Mouse (Mus musculus) layer of hippocampus, adult 11-12 months (tissue): ENCODE measurements around the gene Usp53.

ENCODE experiments used
- DNase-seq: peaks from one replicate; pipeline ENCODE4 v3.0.0; 2022; ENCODE audit warnings: low spot score

Gene Usp53

DNA sequence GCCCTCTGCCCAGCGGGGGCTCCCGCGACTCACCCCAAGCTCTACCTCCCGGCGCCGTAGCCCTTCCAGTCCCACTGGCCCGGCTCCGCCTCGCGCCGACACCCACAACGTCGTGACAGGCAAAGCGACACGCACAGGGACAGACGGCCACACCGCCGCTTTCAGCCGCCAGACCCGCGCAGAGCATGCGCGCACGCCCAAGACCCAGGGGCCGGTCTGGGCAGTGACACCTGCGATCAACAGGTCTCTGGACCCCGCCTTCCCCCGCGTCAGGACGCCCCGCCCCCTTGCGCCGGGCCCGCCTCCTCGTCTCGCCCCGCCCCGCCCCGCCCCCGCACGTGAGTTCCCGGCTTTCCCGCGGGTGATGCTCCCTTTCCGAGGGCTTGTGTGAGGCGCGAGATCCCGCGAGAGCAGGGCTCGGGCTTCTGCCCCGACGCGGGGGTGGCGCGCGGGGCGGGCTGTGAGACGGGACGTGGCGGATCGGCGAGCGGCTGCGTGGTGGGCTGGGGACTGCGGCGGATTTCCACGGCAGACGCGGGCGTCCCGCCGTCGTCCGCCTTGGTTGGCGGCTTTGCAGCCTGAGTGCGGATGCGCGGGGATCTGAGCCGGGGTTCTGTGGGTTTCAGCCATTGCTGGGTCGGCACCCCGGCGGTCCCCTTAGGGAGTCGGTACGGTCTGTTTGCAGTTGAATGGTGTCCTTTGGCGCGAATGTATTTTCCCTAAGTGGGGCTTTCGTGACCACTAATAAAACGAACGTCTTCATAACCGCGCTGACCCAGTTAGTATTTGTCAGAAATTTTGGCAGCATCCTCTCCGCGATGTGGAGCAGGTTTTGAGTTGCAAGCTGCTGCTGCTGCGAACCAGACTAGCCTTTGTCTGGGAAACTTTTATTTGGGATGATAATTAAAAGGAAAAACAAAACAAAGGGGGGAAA lies at the start of gene Usp53:
TSS of gene Usp53 (minus strand) at position 262 of the 934 bp plus-strand sequence.
- DNase-seq = peak; percentile 93

DNA sequence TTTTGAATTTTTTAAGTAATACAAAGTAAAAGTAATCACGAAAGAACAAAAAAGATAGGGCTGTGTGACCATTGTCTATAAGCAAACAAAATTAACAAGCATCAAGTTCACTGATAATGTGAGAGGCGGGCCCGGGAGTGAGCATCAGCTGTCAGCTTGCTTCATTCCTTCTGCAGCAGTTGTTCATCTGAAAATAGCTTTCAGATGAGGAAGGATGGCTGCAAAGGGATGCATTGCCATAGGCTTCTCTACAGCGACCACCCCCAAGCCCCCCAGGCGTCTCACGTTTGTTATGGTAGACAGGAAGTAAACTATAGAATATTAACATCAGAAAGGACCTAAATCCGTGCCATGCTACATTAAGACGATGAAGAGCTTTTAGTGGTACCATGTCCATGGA lies 49.5 kb upstream of the Usp53 start:
- DNase-seq = no peak

GRCm38 (mm10) chr3:123025634-123026033 lies 41.3 kb upstream of the Usp53 start:
- no peak for DNase-seq

DNA sequence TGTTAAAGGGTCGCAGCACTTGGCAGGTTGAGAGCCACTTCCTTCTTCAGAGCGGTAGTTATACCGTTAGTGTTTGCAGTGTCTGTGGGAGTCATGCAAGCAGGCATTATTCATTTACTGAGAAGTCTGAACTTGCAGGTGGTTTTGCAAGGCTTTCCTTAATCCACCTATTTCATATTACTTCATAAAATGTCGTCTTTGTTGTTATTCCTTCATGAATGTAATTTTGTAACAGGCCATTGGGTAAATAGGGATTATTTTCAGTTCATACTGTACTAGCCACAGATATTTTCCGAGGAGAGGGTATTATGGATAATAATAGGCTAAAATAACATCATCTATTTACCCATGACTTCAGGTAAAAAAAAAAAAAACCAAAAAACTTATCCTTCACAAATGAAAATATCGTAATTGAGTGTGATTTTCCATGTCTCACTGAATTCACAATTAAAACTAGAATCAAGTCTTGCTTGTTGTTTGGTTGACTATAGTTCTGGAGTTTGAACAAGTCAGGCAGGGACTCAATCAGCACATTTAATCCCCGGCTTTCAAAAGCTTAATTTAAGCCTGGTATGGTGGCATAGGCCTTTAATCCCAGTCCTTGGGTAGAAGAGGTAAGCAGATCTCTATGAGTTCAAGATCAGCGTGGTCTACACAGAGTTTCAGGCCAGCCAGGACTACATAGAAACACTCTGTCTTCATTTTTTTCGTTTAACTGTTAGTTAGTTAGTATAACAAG lies 40.4 kb upstream of the Usp53 start:
- DNase-seq = no peak

DNA sequence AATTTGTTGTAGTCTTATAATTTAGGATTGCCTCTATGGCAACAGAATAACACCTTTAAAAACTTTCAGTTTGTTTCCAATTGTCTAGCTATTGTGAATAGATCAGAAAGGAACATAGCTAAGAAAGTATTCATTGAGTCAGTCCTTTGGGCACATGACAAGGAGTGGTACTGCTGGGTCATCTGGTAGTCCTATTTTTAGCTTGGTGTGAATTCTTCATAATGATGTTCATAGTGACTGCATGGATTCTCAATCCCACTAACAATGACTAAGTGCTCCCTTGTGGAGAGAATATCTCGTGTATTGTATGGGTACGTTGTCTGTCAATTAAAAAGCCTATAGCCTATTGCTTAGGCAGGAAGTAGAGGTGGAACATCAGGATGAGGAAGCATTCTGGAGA lies 34.5 kb upstream of the Usp53 start:
- no peak for DNase-seq

GRCm38 (mm10) chr3:123013476-123013875 lies 29.2 kb upstream of the Usp53 start:
- no peak for DNase-seq

- DNase-seq = no peak
These were observed 25.1 kb upstream of the Usp53 start for GRCm38 (mm10) chr3:123009417-123009816.

GRCm38 (mm10) chr3:123007386-123007785 lies 23.1 kb upstream of the Usp53 start:
- no peak for DNase-seq

DNA sequence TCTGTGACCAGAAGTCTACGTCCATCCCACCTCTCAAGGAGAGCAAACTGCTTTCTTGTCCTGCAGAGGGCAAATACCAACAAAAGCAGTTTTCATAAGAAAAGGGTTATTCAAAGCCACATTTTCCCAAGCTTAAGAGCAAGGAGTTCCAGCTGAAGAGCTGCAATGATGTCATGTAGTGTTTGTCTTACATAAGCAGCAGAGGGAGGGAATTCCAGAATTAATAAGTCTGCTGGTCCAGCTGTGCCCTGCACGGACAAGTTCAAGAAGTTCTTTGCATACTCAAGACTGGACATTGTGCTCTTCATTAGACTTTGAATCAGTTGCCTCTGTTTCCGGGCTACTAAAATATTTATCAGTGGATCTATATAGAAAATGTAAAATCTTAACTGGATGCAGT lies 16.7 kb upstream of the Usp53 start:
- no peak for DNase-seq

DNA sequence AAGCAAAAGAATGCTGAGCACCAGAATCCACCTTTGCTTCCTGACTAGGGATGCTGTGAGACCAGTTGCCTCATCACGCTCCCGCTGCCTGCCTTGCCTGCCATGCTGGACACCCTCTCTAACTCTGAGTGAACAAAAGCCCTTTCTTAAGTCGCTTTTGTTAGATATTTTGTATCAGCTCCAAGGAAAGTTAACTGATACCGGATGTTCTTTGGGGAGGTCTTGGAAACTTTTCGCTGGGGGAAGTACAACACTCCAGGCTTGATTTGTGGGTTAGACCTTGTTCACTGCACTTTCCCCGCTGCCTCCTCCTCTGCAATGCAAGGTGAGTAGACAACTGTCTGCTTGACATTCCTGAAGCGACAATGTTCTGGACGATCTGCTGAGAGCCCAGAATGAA lies 14.2 kb upstream of the Usp53 start:
- no peak for DNase-seq

GRCm38 (mm10) chr3:122996968-122997367 lies 12.7 kb upstream of the Usp53 start:
- DNase-seq = no peak

GRCm38 (mm10) chr3:122986906-122987305 lies 2.6 kb upstream of the Usp53 start:
- DNase-seq = no peak

DNA sequence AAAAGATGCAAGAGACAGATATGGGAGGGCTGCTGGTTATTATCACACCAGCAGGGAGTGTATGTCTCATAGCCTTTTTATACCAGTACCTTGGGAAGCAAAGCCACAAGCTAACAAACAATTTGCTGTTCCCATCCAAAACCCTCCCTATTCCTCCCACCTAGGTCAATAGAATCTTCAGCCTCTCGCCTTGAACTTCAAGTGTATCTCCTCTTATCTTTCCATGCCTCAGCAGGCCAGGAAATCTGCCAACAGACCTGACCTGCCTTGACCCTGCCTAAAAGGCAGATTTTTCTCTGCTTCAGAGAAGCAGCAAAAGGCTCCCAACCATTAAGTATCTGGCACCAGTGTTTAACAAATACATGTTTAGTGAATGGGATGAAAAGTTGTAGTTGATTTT lies 2.1 kb upstream of the Usp53 start:
- DNase-seq = no peak

GRCm38 (mm10) chr3:122985183-122985944 lies 1.1 kb upstream of the Usp53 start:
- no peak for DNase-seq

GRCm38 (mm10) chr3:122983849-122984248 lies 461 bp downstream of the Usp53 start:
- no peak for DNase-seq

DNA sequence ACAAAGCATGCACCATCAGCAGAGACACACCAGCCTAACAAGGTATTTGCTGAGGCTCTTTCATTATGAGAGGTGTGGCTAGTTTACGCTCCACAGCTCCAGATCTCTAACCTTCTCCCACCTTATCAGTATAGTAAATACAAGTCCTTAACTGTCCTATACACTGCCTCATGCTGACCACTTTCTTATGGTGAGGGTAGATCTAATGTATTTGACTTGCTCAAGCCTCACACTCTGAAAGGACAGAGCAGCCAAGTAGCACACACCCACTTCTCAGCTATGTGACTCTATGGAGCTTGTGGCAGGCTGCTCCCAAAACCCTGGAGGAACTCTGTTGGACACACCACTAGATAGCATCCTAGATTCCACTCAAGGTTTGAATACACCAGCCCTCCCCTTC lies 8.3 kb downstream of the Usp53 start:
- DNase-seq = no peak

GRCm38 (mm10) chr3:122975363-122975762 lies 8.9 kb downstream of the Usp53 start:
- no peak for DNase-seq

DNA sequence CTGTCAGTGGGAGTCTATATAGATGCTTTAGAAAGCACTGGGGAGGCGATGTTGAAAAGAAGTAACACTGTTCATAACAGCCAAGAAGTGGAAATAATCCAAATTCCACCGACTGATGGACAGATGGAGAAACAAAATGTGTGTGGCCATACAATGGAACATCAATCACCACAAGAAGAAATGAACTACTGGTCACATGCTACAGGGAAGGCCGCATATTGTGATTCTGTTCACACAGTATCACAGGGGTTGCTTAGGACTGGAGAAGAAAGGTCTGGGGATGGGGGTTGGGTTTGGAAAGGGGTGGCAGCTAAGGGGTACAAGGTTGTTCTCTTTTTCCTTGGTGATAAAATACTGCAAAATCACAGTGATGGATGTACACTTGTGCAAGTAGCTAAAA lies 9.5 kb downstream of the Usp53 start:
- DNase-seq = no peak

DNA sequence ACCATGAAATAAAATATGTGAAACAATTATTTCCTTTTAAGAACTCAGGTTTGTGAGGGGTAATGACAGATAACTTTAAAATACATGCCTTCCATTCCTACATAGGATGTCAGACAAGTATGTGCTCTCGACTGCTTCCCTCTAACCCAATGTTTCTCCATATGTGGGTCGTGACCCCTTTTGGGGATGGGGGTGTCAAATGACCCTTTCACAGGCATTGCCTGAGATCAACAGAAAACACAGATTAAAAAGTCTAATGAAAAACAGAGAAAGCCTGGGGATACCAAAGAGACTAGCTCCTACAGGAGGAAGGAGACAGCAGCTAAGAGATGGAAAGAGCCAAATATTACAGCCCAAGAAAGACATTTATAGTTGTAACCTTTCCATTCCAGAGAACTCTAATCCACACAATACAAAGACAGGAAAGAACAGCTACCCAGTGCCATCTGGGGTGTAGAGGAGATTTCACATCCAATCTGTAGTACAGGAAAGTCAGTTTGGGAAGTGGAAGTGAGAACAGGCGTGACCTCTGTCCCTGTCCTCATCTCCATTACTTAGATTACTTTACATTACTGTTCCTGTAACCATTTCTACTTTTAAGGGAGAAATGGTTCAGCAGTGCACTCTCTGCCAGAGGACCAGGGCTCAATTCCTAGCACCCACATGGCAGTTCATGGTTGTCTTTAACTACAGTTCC lies 12.0 kb downstream of the Usp53 start:
- no peak for DNase-seq

- no peak for DNase-seq
These were observed 15.9 kb downstream of the Usp53 start for GRCm38 (mm10) chr3:122968391-122968790.

GRCm38 (mm10) chr3:122964301-122964700 lies 20.0 kb downstream of the Usp53 start:
- no peak for DNase-seq

DNA sequence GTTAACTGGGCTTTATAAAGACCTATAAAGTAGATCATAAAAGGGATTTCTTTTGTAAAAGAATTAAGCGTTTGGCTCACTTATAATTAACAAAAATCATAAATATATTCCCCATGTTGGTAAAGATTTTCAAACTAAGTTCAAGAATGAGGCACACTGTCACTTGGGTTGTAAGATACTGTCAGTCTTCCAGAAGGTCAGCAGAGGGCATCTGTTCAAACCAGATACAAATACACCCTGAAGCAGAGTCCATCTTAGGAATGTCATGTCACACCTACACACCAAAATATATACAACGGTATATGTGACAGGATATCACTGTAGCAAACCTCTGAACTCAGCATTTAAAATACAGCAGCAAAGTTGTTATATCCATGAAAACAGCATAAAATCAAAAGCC lies 34.2 kb downstream of the Usp53 start:
- no peak for DNase-seq
